Mouse (Mus musculus) neural tube, embryonic 14.5 days (tissue): ENCODE results near the gene Itfg1. TPM values are rescaled to one million over a fixed set of nuclear protein-coding genes. Genes with fewer than 3 reads are reported as not detected.
"Not testable (repeated sequence)": the region's sequence is repeated elsewhere in the genome, so short reads cannot be mapped to it uniquely, and the experiment has no call there.

Source experiments
- ATAC-seq: fragments of 200-750 bp; cut with Nextera tagmentation; 2 replicates; pipeline ENCODE4 v1.8.0; 2017; ENCODE audit warnings: low read depth, mild to moderate bottlenecking, moderate TSS enrichment, moderate library complexity
- H3K27ac ChIP-seq: fragments of 300-500 bp; sonication (generic); 2 replicates; pipeline ENCODE4 v1.5.1; 2014; ENCODE audit warnings: low read depth, mild to moderate bottlenecking, control low read depth, low read length, moderate library complexity, mixed read lengths
- H3K27me3 ChIP-seq: fragments of 300-500 bp; sonication (generic); 2 replicates; pipeline ENCODE4 v1.6.1; 2014; ENCODE audit warnings: low read length; ENCODE audit not compliant: control insufficient read depth, insufficient read depth
- H3K36me3 ChIP-seq: fragments of 300-500 bp; sonication (generic); 2 replicates; pipeline ENCODE4 v1.6.1; 2014; ENCODE audit warnings: low read length, mixed read lengths; ENCODE audit not compliant: control insufficient read depth, insufficient read depth
- H3K4me1 ChIP-seq: fragments of 300-500 bp; sonication (generic); 2 replicates; pipeline ENCODE4 v1.6.1; 2014; ENCODE audit warnings: low read length; ENCODE audit not compliant: control insufficient read depth, insufficient read depth
- H3K4me2 ChIP-seq: fragments of 300-500 bp; sonication (generic); 2 replicates; pipeline ENCODE4 v1.6.1; 2014; ENCODE audit warnings: mild to moderate bottlenecking, low read depth, low read length, control low read depth
- H3K4me3 ChIP-seq: fragments of 300-500 bp; sonication (generic); 2 replicates; pipeline ENCODE4 v1.5.1; 2014; ENCODE audit warnings: low read depth, low read length, control low read depth, mixed read lengths
- H3K9ac ChIP-seq: fragments of 300-500 bp; sonication (generic); replicated peaks from 2 replicates; pipeline ENCODE4 v1.6.1; 2014; ENCODE audit warnings: low read depth, mild to moderate bottlenecking, control low read depth, low read length, mixed read lengths
- H3K9me3 ChIP-seq: fragments of 300-500 bp; sonication (generic); 2 replicates; pipeline ENCODE4 v1.6.1; 2016; ENCODE audit warnings: low read length; ENCODE audit not compliant: control insufficient read depth
- WGBS: fragments of 180-500 bp; shearing (Covaris S2); extraction: QIAGEN DNeasy Blood & Tissue Kit; methylation state at CpG from one replicate; pipeline ENCODE4 v1.1.7; 2014; 5-methylcytosine and 5-hydroxymethylcytosine counted together
- polyA plus RNA-seq: library from polyadenylated mRNA; unstranded; fragments of >200 nt; fragmentation: Nextera tagmentation; extraction: Ambion mirVana; gene quantifications from 2 replicates; pipeline ENCODE4 v1.2.1, GENCODE M21; 2014

Gene Itfg1
- 245 and 254 TPM in 2 replicates for polyA plus RNA-seq

DNA sequence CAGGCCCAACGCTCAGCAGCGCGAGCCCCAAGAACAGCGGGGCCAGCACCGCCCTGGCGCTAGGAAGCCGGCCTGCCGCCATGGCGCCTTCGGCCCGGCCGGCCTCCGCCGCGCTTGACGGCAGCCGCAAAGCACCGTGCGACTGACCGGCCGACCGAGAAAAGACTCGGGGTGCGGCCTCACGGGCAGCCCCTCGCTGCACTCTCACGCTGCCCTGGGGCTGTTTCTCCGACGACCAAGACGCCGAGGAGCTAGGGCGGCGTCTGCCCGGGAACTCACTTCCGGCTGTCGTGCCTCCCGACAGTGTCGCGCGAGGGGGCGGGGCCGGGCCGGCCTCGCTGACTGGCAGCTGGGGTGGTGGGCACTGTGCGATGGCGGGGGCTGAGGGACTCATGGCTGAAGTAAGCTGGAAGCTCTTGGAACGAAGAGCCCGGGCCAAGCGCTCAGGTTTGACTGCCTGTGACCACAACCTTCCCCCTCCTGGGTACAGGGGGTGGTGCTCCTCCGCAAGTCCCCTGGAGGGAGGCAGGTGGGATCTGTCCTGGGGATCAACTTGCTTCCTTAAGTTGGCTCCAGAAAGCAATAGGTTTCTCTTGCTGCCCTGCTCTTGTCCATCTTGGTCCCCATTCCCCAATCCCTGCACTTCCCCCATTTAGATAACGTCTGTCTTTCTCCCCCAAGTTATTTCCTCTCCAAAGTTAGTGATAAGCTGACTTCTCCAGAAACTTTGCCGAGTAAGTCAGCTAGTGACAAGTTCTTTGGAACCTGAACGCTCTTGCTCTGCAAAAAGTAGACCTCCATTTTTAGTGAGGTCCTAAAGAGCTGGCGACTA lies at the start of gene Itfg1, which contains the start of gene Phkb:
Itfg1 (minus strand) TSS at position 265 of the 832 bp plus-strand sequence.
Phkb (plus strand) TSS at position 303 of the 832 bp plus-strand sequence.
- H3K4me3 ChIP-seq, result peak within 1 kb of the TSS; percentile 90
- peak within 1 kb of the TSS; percentile 80 for H3K4me2 ChIP-seq
- H3K9me3 ChIP-seq, result no peaks in the 10 kb centered on the region
- H3K9ac ChIP-seq, result peak within 1 kb of the TSS; percentile 92
- peaks cover 13% of the 10 kb centered on the region; the same call in 1 of the 2 replicates for H3K36me3 ChIP-seq
- no peaks in the 10 kb centered on the region for H3K27me3 ChIP-seq
- ATAC-seq, result peak; percentile 98
- peak within 1 kb of the TSS; percentile 95 for H3K27ac ChIP-seq
- 1% methylated on average over 46 of the region's 54 CpGs for WGBS
- peaks cover 12% of the 10 kb centered on the region for H3K4me1 ChIP-seq

DNA sequence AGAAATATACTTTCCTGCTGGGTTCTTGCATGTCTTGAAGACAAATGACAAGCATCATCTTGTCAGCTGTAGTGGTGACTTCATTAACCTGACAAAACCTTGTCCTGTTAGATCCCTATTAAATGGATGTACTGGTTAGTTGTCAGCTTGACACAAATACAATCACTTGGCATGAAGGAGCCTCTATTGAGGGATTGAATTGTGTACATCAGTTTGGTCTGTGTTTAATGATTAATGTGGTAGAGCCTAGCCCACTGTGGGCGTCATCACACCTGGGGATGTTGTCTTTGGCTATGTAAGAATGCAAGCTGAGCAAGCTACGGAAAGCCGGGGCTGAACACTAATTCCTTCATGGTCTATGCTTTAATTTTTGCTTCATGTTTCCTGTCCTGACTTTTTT lies 44.1 kb upstream of the Itfg1 start:
- WGBS, result 93% methylated on average over 3 of the region's 3 CpGs
- H3K9me3 ChIP-seq, result no peaks in the 10 kb centered on the region
- no peak overlapping the region for H3K27ac ChIP-seq
- H3K36me3 ChIP-seq, result no peaks in the 10 kb centered on the region
- ATAC-seq, result no peak
- H3K4me1 ChIP-seq, result no peaks in the 10 kb centered on the region
- H3K9ac ChIP-seq, result no peak overlapping the region
- H3K27me3 ChIP-seq, result no peaks in the 10 kb centered on the region
- no peak overlapping the region for H3K4me3 ChIP-seq
- no peak overlapping the region for H3K4me2 ChIP-seq

DNA sequence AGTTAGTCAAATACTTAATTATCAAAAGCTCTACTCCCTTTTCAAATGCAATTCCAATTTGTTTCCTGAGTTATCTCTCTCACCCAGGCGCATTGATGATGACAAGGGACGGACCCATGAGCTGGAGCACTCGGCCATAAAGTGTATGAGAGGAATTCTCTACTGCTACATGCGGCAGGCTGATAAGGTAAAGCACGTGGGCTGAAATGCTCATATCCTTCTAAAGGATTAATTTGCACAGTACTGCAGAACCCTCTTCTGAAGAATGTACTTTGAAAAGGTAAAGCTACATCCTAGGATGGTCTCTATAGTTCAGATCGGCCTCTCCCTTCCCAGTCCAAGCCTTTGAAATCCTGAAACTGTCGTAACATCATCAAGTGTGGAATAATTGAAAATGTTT lies 38.9 kb upstream of the Itfg1 start:
- H3K36me3 ChIP-seq, result no peaks in the 10 kb centered on the region
- 92% methylated on average over 7 of the region's 7 CpGs for WGBS
- no peak overlapping the region for H3K4me3 ChIP-seq
- H3K27ac ChIP-seq, result no peak overlapping the region
- H3K27me3 ChIP-seq, result no peaks in the 10 kb centered on the region
- no peak overlapping the region for H3K9ac ChIP-seq
- H3K4me1 ChIP-seq, result no peaks in the 10 kb centered on the region
- no peaks in the 10 kb centered on the region for H3K9me3 ChIP-seq
- no peak overlapping the region for H3K4me2 ChIP-seq
- ATAC-seq, result no peak

DNA sequence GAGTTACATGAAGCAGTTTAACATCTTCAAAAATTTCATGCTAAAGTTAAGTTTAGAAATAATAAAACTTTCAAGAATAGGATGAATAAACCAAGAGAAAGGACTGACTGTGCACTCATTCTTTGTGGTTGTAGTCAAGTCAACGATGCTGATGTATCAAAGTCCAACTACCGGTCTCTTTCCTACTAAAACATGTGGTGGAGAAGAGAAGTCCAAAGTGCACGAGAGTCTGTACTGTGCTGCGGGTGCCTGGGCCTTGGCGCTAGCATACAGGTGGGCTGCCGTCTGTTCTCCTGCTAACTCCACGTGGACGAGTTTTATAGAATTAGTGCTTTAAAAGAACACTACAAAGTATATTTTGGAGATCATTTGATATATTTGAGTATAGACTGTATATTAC lies 37.3 kb upstream of the Itfg1 start:
- ATAC-seq, result no peak
- WGBS, result 98% methylated on average over 8 of the region's 8 CpGs
- Histone ChIP-seq H3K36me3 (no peaks in the 10 kb centered on the region), H3K27me3 (no peaks in the 10 kb centered on the region), H3K9ac (no peak overlapping the region), H3K27ac (no peak overlapping the region), H3K4me3 (no peak overlapping the region), H3K4me1 (no peaks in the 10 kb centered on the region), H3K9me3 (no peaks in the 10 kb centered on the region), H3K4me2 (no peak overlapping the region)

DNA sequence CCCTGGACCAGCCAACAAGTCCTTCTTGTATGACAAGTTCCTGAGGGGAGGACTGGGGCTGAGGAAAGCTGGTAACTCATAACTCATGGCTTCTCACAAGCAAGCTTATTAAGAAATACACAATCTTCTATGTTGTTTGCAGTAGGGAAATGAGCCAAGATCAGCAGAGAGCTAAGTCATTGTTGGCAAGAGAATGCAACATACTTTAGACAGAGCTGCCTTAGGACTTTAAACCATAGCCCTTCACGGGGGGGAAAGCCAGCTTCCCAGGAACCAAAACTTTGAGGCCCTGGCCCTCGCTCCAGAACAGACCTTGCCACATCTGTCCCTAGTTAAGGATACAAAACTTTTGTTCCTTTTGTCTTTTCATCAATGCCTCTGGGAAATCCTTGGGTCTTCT lies 30.9 kb upstream of the Itfg1 start:
- no peaks in the 10 kb centered on the region for H3K4me1 ChIP-seq
- no peaks in the 10 kb centered on the region for H3K36me3 ChIP-seq
- no peak for ATAC-seq
- WGBS, result 78% methylated on average over 2 of the region's 2 CpGs
- H3K9ac ChIP-seq, result no peak overlapping the region
- H3K27me3 ChIP-seq, result no peaks in the 10 kb centered on the region
- H3K9me3 ChIP-seq, result no peaks in the 10 kb centered on the region
- H3K4me2 ChIP-seq, result no peak overlapping the region
- no peak overlapping the region for H3K4me3 ChIP-seq
- no peak overlapping the region for H3K27ac ChIP-seq

DNA sequence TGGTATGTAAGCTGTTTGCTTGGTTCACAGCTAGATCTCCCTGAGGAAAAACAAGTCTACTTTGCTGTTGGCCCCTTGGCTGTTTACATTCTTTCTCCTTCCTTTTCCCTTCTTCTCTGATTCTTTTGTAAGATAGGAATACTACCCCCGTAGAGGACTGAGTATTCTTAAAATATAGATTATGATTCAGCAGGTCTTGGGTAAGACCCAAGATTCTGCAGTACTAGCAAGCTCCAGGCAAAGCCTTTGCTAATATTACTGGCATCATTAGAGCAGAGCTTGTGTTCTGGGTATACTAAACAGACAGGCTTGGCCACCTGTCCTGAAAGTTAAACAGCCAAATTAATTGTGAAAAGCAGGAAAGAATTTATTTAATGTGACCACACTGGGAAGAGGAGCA lies 21.7 kb upstream of the Itfg1 start:
- no peaks in the 10 kb centered on the region for H3K4me1 ChIP-seq
- H3K4me2 ChIP-seq, result no peak overlapping the region
- H3K9me3 ChIP-seq, result no peaks in the 10 kb centered on the region
- no peak overlapping the region for H3K9ac ChIP-seq
- 89% methylated on average over 1 of the region's 1 CpGs for WGBS
- ATAC-seq, result no peak
- H3K36me3 ChIP-seq, result no peaks in the 10 kb centered on the region
- H3K4me3 ChIP-seq, result no peak overlapping the region
- no peak overlapping the region for H3K27ac ChIP-seq
- H3K27me3 ChIP-seq, result no peaks in the 10 kb centered on the region

DNA sequence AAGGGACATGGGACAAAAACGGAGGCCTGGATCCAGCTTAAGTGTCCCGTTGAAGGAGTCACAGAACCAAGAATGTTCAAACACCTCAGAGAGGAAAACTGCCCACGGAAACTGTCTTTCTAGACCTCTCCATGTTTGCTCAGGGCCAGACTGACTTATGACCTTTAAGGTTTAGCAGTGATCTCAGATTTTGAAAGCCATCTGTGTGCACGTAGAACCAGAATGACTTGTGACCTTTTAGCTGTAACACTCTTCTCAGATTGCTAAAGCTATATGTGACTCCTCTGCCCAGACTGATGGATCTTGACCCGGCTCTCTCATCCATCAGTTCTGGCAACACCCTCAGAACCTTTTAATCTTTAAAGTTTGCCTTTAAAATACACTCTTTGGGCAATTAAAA lies 19.9 kb upstream of the Itfg1 start:
- WGBS, result 86% methylated on average over 5 of the region's 5 CpGs
- no peaks in the 10 kb centered on the region for H3K36me3 ChIP-seq
- no peak overlapping the region for H3K27ac ChIP-seq
- no peak overlapping the region for H3K4me2 ChIP-seq
- no peaks in the 10 kb centered on the region for H3K4me1 ChIP-seq
- H3K9ac ChIP-seq, result no peak overlapping the region
- ATAC-seq, result no peak
- no peaks in the 10 kb centered on the region for H3K27me3 ChIP-seq
- no peak overlapping the region for H3K4me3 ChIP-seq
- no peaks in the 10 kb centered on the region for H3K9me3 ChIP-seq

DNA sequence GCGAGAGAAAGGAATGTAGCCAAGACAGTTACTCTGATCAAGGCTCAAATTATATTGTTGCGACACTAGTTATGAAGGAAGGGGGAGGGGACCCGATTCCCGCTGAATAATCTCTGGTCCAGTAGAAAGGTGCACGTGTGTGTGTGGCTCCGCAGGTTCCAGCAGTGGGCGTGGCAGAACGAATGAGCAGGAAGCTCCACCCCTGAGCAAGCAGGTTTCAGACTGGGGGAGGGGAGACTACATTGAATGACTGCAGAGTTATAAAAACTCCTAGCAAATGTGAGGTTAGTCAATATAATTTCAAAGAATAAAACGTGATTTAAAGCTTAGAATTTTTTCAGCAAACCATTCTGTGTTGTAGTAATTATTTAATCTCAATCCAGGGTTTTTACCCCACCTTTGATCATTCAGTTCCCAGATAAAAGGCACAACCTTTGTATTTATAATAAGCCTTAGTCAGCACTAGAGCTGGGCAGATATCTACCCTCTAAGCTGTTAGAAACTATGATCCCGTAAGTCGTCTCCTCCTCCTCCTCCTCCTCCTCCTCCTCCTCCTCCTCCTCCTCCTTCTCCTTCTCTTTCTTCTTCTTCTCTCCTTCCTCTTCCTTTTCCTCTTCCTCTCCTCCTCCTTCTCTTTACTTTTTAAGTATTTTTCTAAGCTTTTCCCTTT lies 16.6 kb upstream of the Itfg1 start:
- not testable (repeated sequence) for H3K4me3 ChIP-seq, H3K27me3 ChIP-seq, H3K9ac ChIP-seq, H3K4me1 ChIP-seq, H3K36me3 ChIP-seq, H3K4me2 ChIP-seq, H3K27ac ChIP-seq, H3K9me3 ChIP-seq, ATAC-seq
- 39% methylated on average over 11 of the region's 11 CpGs for WGBS
